Mouse (Mus musculus): ENCODE measurements at regions not wholly inside any gene's neighbourhood (a gene's known extent, or its start where the extent isn't known, plus 50 kb on each side); places are given as distances from the start of the nearest gene placed in this dataset.
A peak's percentile ranks its signal among the peaks of the same experiment; 100 is the strongest.

DNA sequence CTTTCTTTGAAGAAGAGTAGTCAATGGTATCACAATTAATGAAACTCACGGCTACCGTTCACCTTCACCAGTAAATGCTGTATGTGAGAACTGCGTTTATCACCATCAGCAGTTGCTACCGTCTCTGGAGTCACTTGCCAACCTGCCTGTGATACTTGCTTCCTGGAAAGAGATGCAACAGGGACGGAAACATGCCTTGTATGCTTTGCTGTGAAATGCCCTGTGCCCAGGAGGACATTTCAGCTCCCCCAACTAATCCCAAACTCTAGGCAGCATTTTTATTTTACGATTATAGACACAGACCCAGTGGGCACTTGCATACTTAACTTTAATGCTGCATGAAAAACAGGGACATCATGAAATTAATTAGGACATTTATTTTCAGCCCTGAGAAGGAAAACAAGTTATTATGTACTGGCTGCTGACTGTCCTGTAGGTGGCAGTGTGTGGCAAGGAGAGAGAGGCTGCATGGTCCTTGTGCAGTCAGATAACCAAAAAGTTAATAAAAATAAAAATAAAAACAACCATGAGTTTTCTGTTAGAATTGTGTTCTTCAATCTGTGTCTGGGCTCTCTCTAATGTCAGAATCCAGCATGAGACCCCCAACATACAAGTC lies 349.5 kb upstream of the Gm38303 start:
- Histone ChIP-seq H3K79me2 (ENCODE audit: control insufficient read depth, insufficient read depth, low read length, poor library complexity) (no peaks in the 10 kb centered on the region), H3K9me3 (replicated peaks; ENCODE audit: insufficient read depth, low read length) (no peaks in the 10 kb centered on the region), H3K27me3 (ENCODE audit: control insufficient read depth in 1 of 2, insufficient read depth in 2 of 2, low read length in 2 of 2) (no peaks in the 10 kb centered on the region), H3K36me3 (ENCODE audit: control insufficient read depth in 1 of 2, insufficient read depth in 2 of 2, low read length in 2 of 2) (no peaks in the 10 kb centered on the region), H3K27ac (ENCODE audit: control insufficient read depth, low read depth, low read length) (no peak overlapping the region), H3K4me3 (ENCODE audit: control insufficient read depth in 1 of 2, insufficient read depth in 1 of 2, low read depth in 2 of 2, low read length in 2 of 2) (no peak overlapping the region), H3K9ac (ENCODE audit: control insufficient read depth, low read depth, low read length, poor library complexity, severe bottlenecking) (no peak overlapping the region), H3K4me1 (ENCODE audit: control insufficient read depth in 1 of 2, insufficient read depth in 2 of 2, low read length in 2 of 2) (no peaks in the 10 kb centered on the region)
- TF ChIP-seq RAD21 (IDR thresholded peaks at IDR 0.05; ENCODE audit: low read depth, low read length): peak; percentile 63
- no peak for TF ChIP-seq E2F4 (IDR thresholded peaks at IDR 0.05; ENCODE audit: borderline replicate concordance, low read depth, low read length)
- TF ChIP-seq SMC3 (IDR thresholded peaks at IDR 0.05; ENCODE audit: low read depth, low read length): peak; percentile 50
- no peak for TF ChIP-seq ZKSCAN1 (IDR thresholded peaks at IDR 0.05; ENCODE audit: low read depth, low read length)
- TF ChIP-seq ZC3H11A (IDR thresholded peaks at IDR 0.05; ENCODE audit: low read depth, low read length): peak; percentile 14; the same call in 1 of the 2 replicates
- TF ChIP-seq CTCF (IDR thresholded peaks at IDR 0.05 in 2 of 3, conservative IDR thresholded peaks at IDR 0.05 in 1 of 3; ENCODE audit: control insufficient read depth in 1 of 3, insufficient read depth in 1 of 3, low read depth in 2 of 3, low read length in 3 of 3, poor library complexity in 1 of 3, severe bottlenecking in 1 of 3): peak; percentile 31 to 70 (median 48)
- DNase-seq (ENCODE audit: low read depth, low spot score): peak; percentile 35

DNA sequence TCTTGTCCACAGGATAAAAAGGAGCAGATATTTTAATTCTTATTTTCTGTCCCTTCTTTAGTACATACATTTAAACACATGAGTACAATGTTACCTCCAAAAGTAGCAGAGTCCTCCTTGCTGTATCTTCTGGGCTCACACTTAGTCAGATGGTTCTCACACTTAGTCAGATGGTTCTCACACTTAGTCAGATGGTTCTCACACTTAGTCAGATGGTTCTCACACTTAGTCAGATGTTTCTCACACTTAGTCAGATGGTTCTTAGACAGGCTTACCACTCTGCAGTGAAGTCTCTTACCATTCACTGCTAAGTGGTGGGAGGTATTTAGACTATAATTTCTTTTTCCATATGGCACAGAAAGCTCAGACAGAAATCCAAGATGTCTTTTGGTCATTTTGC lies 346.5 kb upstream of the Gm38303 start:
- Histone ChIP-seq H3K9ac (ENCODE audit: control insufficient read depth, low read depth, low read length, poor library complexity, severe bottlenecking) (no peak overlapping the region), H3K27ac (ENCODE audit: control insufficient read depth, low read depth, low read length) (no peak overlapping the region), H3K27me3 (ENCODE audit: control insufficient read depth in 1 of 2, insufficient read depth in 2 of 2, low read length in 2 of 2) (no peaks in the 10 kb centered on the region), H3K4me3 (ENCODE audit: control insufficient read depth in 1 of 2, insufficient read depth in 1 of 2, low read depth in 2 of 2, low read length in 2 of 2) (no peak overlapping the region), H3K4me1 (ENCODE audit: control insufficient read depth in 1 of 2, insufficient read depth in 2 of 2, low read length in 2 of 2) (no peaks in the 10 kb centered on the region), H3K9me3 (replicated peaks; ENCODE audit: insufficient read depth, low read length) (no peaks in the 10 kb centered on the region), H3K79me2 (ENCODE audit: control insufficient read depth, insufficient read depth, low read length, poor library complexity) (no peaks in the 10 kb centered on the region), H3K36me3 (ENCODE audit: control insufficient read depth in 1 of 2, insufficient read depth in 2 of 2, low read length in 2 of 2) (no peaks in the 10 kb centered on the region)
- TF ChIP-seq ELF1 (IDR thresholded peaks at IDR 0.05; ENCODE audit: low read depth, low read length): no peak
- no peak for TF ChIP-seq MYC (IDR thresholded peaks at IDR 0.05; ENCODE audit: low read depth, low read length)
- no peak for TF ChIP-seq POLR2A (IDR thresholded peaks at IDR 0.05; ENCODE audit: control insufficient read depth in 1 of 2, insufficient read depth in 1 of 2, low read depth in 1 of 2, low read length in 2 of 2, poor library complexity in 1 of 2)
- TF ChIP-seq TAL1 (IDR thresholded peaks at IDR 0.05; ENCODE audit: low read length): no peak
- TF ChIP-seq GATA1 (IDR thresholded peaks at IDR 0.05; ENCODE audit: low read depth, low read length): no peak
- no peak for TF ChIP-seq NELFE (IDR thresholded peaks at IDR 0.05; ENCODE audit: low read depth, low read length)
- TF ChIP-seq CHD2 (IDR thresholded peaks at IDR 0.05; ENCODE audit: low read length): no peak
- TF ChIP-seq TBP (IDR thresholded peaks at IDR 0.05; ENCODE audit: low read depth, low read length): no peak
- TF ChIP-seq TCF12 (IDR thresholded peaks at IDR 0.05; ENCODE audit: low read depth, low read length): no peak
- no peak for TF ChIP-seq BHLHE40 (IDR thresholded peaks at IDR 0.05; ENCODE audit: borderline replicate concordance, low read depth, low read length)
- TF ChIP-seq CTCF (IDR thresholded peaks at IDR 0.05 in 2 of 3, conservative IDR thresholded peaks at IDR 0.05 in 1 of 3; ENCODE audit: control insufficient read depth in 1 of 3, insufficient read depth in 1 of 3, low read depth in 2 of 3, low read length in 3 of 3, poor library complexity in 1 of 3, severe bottlenecking in 1 of 3): no peak
- no peak for TF ChIP-seq MAX (IDR thresholded peaks at IDR 0.05; ENCODE audit: low read length)
- TF ChIP-seq RCOR1 (IDR thresholded peaks at IDR 0.05; ENCODE audit: low read depth, low read length): no peak
- no peak for TF ChIP-seq EP300 (IDR thresholded peaks at IDR 0.05; ENCODE audit: low read depth in 1 of 2, low read length in 2 of 2)
- TF ChIP-seq ZC3H11A (IDR thresholded peaks at IDR 0.05; ENCODE audit: low read depth, low read length): no peak
- no peak for TF ChIP-seq RAD21 (IDR thresholded peaks at IDR 0.05; ENCODE audit: low read depth, low read length)
- DNase-seq (ENCODE audit: low read depth, low spot score): no peak

All from MEL (cell line).